Mouse (Mus musculus) heart, postnatal 0 days (tissue): ENCODE data around the gene P2rx7. TPM values are rescaled to one million over a fixed set of nuclear protein-coding genes. Genes with fewer than 3 reads are reported as not detected.

Source experiments
- ATAC-seq: fragments of 200-750 bp; cut with Nextera tagmentation; 2 replicates; pipeline ENCODE4 v1.8.0; 2017; ENCODE audit warnings: low read depth, moderate number of reproducible peaks, moderate library complexity; ENCODE audit not compliant: insufficient read depth
- DNase-seq: peaks from one replicate; pipeline ENCODE4 v3.0.0-alpha.2; 2016; ENCODE audit warnings: low spot score
- H3K27ac ChIP-seq: fragments of 300-500 bp; sonication (generic); 2 replicates; pipeline ENCODE4 v1.5.1; 2014; ENCODE audit warnings: low read depth, mild to moderate bottlenecking
- H3K27me3 ChIP-seq: fragments of 300-500 bp; sonication (generic); 2 replicates; pipeline ENCODE4 v1.6.1; 2014; ENCODE audit warnings: low read length, mixed read lengths; ENCODE audit not compliant: control insufficient read depth, insufficient read depth
- H3K36me3 ChIP-seq: fragments of 300-500 bp; sonication (generic); replicated peaks from 2 replicates; pipeline ENCODE4 v1.6.1; 2014; ENCODE audit warnings: low read length, mixed read lengths; ENCODE audit not compliant: control insufficient read depth, insufficient read depth
- H3K4me1 ChIP-seq: fragments of 300-500 bp; sonication (generic); 2 replicates; pipeline ENCODE4 v1.6.1; 2014; ENCODE audit warnings: antibody characterized with exemption; ENCODE audit not compliant: control insufficient read depth, insufficient read depth
- H3K4me2 ChIP-seq: fragments of 300-500 bp; sonication (generic); 2 replicates; pipeline ENCODE4 v1.6.1; 2014; ENCODE audit warnings: low read depth, mild to moderate bottlenecking, low read length, moderate library complexity
- H3K4me3 ChIP-seq: fragments of 300-500 bp; sonication (generic); 2 replicates; pipeline ENCODE4 v1.5.1; 2014; ENCODE audit warnings: low read depth, low read length
- H3K9ac ChIP-seq: fragments of 300-500 bp; sonication (generic); replicated peaks from 2 replicates; pipeline ENCODE4 v1.6.1; 2014; ENCODE audit warnings: low read depth, low read length, mixed read lengths
- H3K9me3 ChIP-seq: fragments of 300-500 bp; sonication (generic); replicated peaks from 2 replicates; pipeline ENCODE4 v1.6.1; 2016; ENCODE audit warnings: low read length; ENCODE audit not compliant: control insufficient read depth
- CTCF ChIP-seq: IDR thresholded peaks from 2 replicates; pipeline ENCODE4 v1.5.1; 2016; ENCODE audit warnings: antibody characterized with exemption, control low read depth, low read depth
- EP300 ChIP-seq: IDR thresholded peaks from 2 replicates; pipeline ENCODE4 v1.6.1; 2016; ENCODE audit warnings: antibody characterized with exemption, low read depth
- WGBS: fragments of 180-500 bp; shearing (Covaris S2); extraction: QIAGEN DNeasy Blood & Tissue Kit; methylation state at CpG from one replicate; pipeline ENCODE4 v1.1.7; 2014; 5-methylcytosine and 5-hydroxymethylcytosine counted together
- microRNA-seq: library from miRNA; unstranded; fragments of <30 nt; microRNA quantifications from one replicate; pipeline ENCODE4, GENCODE M21; 2016
- polyA plus RNA-seq: library from polyadenylated mRNA; unstranded; fragments of >200 nt; fragmentation: Nextera tagmentation; extraction: Ambion mirVana; gene quantifications from 2 replicates; pipeline ENCODE4 v1.2.1, GENCODE M21; 2015
- total RNA-seq: library from RNA; depleted of rRNA; stranded (reverse); fragments of >200 nt; gene quantifications from 2 replicates; pipeline ENCODE4 v1.2.3, GENCODE M21; 2014; ENCODE audit warnings: low replicate concordance; rRNA removed

Gene P2rx7
- total and polyA plus RNA-seq, 2 experiments from 2014 or later, result 1.6 to 2.7 TPM

- DNase-seq (no peak), ATAC-seq (no peak)
- TF ChIP-seq CTCF, result peak; percentile 67
- TF ChIP-seq EP300, result no peak
- H3K9me3 ChIP-seq, result no peaks in the 10 kb centered on the region
- peak overlapping the region; percentile 71 for H3K27ac ChIP-seq
- peak overlapping the region; percentile 22; the same call in 1 of the 2 replicates for H3K4me2 ChIP-seq
- 0 out of 2 replicates have a peak, but pooled peaks cover 4% of the 10 kb centered on the region for H3K36me3 ChIP-seq
- H3K27me3 ChIP-seq, result no peaks in the 10 kb centered on the region
- no peak overlapping the region for H3K9ac ChIP-seq
- 0 out of 2 replicates have a peak, but pooled peaks cover 8% of the 10 kb centered on the region for H3K4me1 ChIP-seq
- no peak overlapping the region for H3K4me3 ChIP-seq
- WGBS, result 73% methylated on average over 8 of the region's 8 CpGs
Measured at GRCm38 (mm10) chr5:122731321-122731720, 87.6 kb downstream of the P2rx7 start.

- H3K9ac ChIP-seq, result no peak overlapping the region
- peak overlapping the region; percentile 71 for H3K27ac ChIP-seq
- no peak overlapping the region for H3K4me3 ChIP-seq
- peak overlapping the region; percentile 22 for H3K4me2 ChIP-seq
- 0 out of 2 replicates have a peak, but pooled peaks cover 8% of the 10 kb centered on the region for H3K4me1 ChIP-seq
- peak; percentile 57 for ATAC-seq
- no peaks in the 10 kb centered on the region for H3K27me3 ChIP-seq
- 34% methylated on average over 15 of the region's 15 CpGs for WGBS
- H3K36me3 ChIP-seq, result peaks cover 10% of the 10 kb centered on the region; the same call in 1 of the 2 replicates
- DNase-seq, result peak; percentile 34
- no peak for TF ChIP-seq EP300
- TF ChIP-seq CTCF, result no peak
- H3K9me3 ChIP-seq, result no peaks in the 10 kb centered on the region
Measured at GRCm38 (mm10) chr5:122731991-122732673, 88.4 kb downstream of the P2rx7 start.

GRCm38 (mm10) chr5:122733881-122734280, 90.2 kb downstream of the P2rx7 start:
- DNase-seq (no peak), ATAC-seq (no peak)
- TF ChIP-seq EP300 (no peak), CTCF (no peak)
- Histone ChIP-seq H3K27ac (no peak overlapping the region), H3K4me2 (peak overlapping the region; percentile 39), H3K36me3 (peaks cover 6% of the 10 kb centered on the region; the same call in 1 of the 2 replicates), H3K4me3 (no peak overlapping the region), H3K9me3 (no peaks in the 10 kb centered on the region), H3K4me1 (0 out of 2 replicates have a peak, but pooled peaks cover 8% of the 10 kb centered on the region), H3K27me3 (no peaks in the 10 kb centered on the region), H3K9ac (no peak overlapping the region)
- 48% methylated on average over 17 of the region's 17 CpGs for WGBS

- 87% methylated on average over 7 of the region's 7 CpGs for WGBS
- no peak overlapping the region for H3K9ac ChIP-seq
- H3K9me3 ChIP-seq, result no peaks in the 10 kb centered on the region
- H3K36me3 ChIP-seq, result peaks cover 9% of the 10 kb centered on the region; the same call in 1 of the 2 replicates
- DNase-seq, result no peak
- no peak for ATAC-seq
- H3K4me3 ChIP-seq, result no peak overlapping the region
- TF ChIP-seq CTCF (no peak), EP300 (no peak)
- 0 out of 2 replicates have a peak, but pooled peaks cover 8% of the 10 kb centered on the region for H3K4me1 ChIP-seq
- no peaks in the 10 kb centered on the region for H3K27me3 ChIP-seq
- H3K4me2 ChIP-seq, result no peak overlapping the region
- no peak overlapping the region for H3K27ac ChIP-seq
Measured at GRCm38 (mm10) chr5:122735853-122736252, 92.1 kb downstream of the P2rx7 start.

GRCm38 (mm10) chr5:122736761-122737160, 93.0 kb downstream of the P2rx7 start:
- Histone ChIP-seq H3K27me3 (no peaks in the 10 kb centered on the region), H3K36me3 (peaks cover 18% of the 10 kb centered on the region; the same call in 1 of the 2 replicates), H3K4me1 (0 out of 2 replicates have a peak, but pooled peaks cover 8% of the 10 kb centered on the region), H3K27ac (no peak overlapping the region), H3K4me2 (no peak overlapping the region), H3K9me3 (no peaks in the 10 kb centered on the region), H3K4me3 (no peak overlapping the region), H3K9ac (no peak overlapping the region)
- no peak for TF ChIP-seq CTCF
- no peak for TF ChIP-seq EP300
- DNase-seq, result no peak
- no peak for ATAC-seq
- 92% methylated on average over 15 of the region's 15 CpGs for WGBS

Small RNAs within 50 kb of the gene (microRNA-seq; reads per million reads assigned to microRNA genes)
- gene Mir8115, result not detected

Other genes with a start within 250 kb of the P2rx7 start
- gene Anapc7, start 222.2 kb upstream of the P2rx7 start, total RNA-seq, result 30.1 and 38.9 TPM in 2 replicates
- 33.1 and 36.9 TPM in 2 replicates for gene Anapc7, start 222.2 kb upstream of the P2rx7 start, polyA plus RNA-seq
- 2,277 and 2,295 TPM in 2 replicates for gene Atp2a2, start 141.7 kb upstream of the P2rx7 start, total RNA-seq
- gene Atp2a2, start 141.7 kb upstream of the P2rx7 start, polyA plus RNA-seq, result 706 and 785 TPM in 2 replicates
- gene Ift81, start 29.4 kb upstream of the P2rx7 start, total RNA-seq, result 36.3 and 43.8 TPM in 2 replicates
- gene Ift81, start 29.4 kb upstream of the P2rx7 start, polyA plus RNA-seq, result 50.3 and 51.6 TPM in 2 replicates
- gene P2rx4, start 63.6 kb downstream of the P2rx7 start, total RNA-seq, result 10.0 and 54.2 TPM in 2 replicates
- 21.6 and 22.3 TPM in 2 replicates for gene P2rx4, start 63.6 kb downstream of the P2rx7 start, polyA plus RNA-seq
- gene Camkk2, start 135.5 kb downstream of the P2rx7 start, total RNA-seq, result 9.3 and 24.0 TPM in 2 replicates
- 11.7 and 13.0 TPM in 2 replicates for gene Camkk2, start 135.5 kb downstream of the P2rx7 start, polyA plus RNA-seq
- gene Anapc5, start 177.4 kb downstream of the P2rx7 start, total RNA-seq, result 380 and 418 TPM in 2 replicates
- gene Anapc5, start 177.4 kb downstream of the P2rx7 start, polyA plus RNA-seq, result 195 and 213 TPM in 2 replicates
- gene Rnf34, start 206.1 kb downstream of the P2rx7 start, total RNA-seq, result 20.2 and 23.4 TPM in 2 replicates
- gene Rnf34, start 206.1 kb downstream of the P2rx7 start, polyA plus RNA-seq, result 24.9 and 28.4 TPM in 2 replicates